Mouse (Mus musculus) gastrocnemius, postnatal 14 days (tissue): Measurements from ENCODE around the gene Kif26b. TPM values are rescaled to one million over a fixed set of nuclear protein-coding genes. Genes with fewer than 3 reads are reported as not detected.

Experiments
- DNase-seq: peaks from one replicate; pipeline ENCODE4 v3.0.0; 2021; ENCODE audit warnings: mixed read lengths
- intact Hi-C: fragments of 180-260 bp; cut with DNase I; formaldehyde crosslinking; loops from one replicate; pipeline ENCODE4 v1.15.1; 2025; ENCODE audit warnings: low total_unique reads
- total RNA-seq, 2 experiments: library from RNA; stranded (reverse); gene quantifications; 2 replicates each; pipeline ENCODE4 v1.2.3; 2021

Kif26b gene
- total RNA-seq, 2 experiments from 2014 or later, result 1.1 to 1.2 TPM

- no peak for DNase-seq
- intact Hi-C loops, result no loop called here
Observed at GRCm38 (mm10) chr1:178640719-178641455, 112.0 kb downstream of the Kif26b start.

DNA sequence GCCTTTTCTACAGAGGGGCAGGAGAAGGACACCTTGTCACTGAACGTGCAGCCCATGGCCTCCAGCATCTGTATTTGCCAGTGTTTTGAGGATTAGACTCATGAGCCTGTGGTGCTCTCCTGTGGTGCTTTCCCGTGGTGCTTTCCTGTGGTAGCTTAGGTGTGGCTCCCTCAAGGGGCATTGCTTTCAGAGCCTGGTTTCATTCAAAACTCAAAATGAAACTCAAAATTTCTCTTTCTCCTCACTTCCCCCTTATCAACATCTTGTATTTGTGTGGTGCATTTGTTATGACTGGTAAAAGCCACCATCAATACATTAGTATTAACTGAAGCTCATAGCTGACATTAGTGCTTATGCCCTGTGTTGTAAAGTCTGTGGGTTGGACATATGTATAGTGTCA, 112.9 kb downstream of the Kif26b start:
- no peak for DNase-seq
- intact Hi-C loops, result no loop called here

DNA sequence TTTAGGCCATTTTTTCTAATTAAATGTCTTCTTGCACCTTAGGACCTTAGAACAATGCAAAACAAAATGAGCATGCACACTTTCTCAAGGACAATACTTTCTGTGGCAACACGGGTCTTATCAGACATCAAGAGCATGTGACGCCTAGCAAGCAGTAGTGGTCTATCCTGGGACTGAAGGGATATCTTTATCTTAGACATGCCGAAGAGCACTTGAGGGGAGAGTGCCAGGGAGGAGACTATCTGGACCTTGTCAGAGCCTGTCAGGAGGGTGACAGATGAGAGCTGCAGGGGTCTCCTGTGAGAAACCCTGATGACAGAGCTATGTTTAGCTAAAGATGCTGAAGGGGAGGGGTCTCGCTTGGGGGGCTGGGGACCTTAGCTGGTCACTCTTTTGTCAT, 116.0 kb downstream of the Kif26b start:
- intact Hi-C loops, result no loop called here
- no peak for DNase-seq

GRCm38 (mm10) chr1:178646589-178646988, 117.7 kb downstream of the Kif26b start:
- DNase-seq, result no peak
- intact Hi-C loops, result no loop called here

DNA sequence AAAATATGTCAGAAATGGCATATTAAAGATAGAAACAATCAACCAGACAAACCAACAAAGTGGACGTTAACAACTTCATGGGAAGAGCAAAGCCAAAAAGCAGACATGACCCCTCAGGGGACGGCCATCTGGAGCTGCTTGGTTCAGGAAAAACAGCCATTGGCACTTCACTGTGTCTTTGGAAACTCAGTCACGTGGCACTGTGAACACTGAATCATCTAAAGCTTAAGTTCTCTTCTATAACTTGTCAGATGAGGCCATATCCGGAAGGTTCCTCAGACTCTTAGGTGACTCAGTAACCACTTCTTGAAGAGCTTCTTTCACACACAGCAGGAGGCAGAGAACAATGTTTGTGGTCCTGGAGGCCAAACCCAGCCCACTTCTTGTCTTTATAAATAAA, 126.6 kb downstream of the Kif26b start:
- no peak for DNase-seq
- intact Hi-C loops, result no loop called here

DNA sequence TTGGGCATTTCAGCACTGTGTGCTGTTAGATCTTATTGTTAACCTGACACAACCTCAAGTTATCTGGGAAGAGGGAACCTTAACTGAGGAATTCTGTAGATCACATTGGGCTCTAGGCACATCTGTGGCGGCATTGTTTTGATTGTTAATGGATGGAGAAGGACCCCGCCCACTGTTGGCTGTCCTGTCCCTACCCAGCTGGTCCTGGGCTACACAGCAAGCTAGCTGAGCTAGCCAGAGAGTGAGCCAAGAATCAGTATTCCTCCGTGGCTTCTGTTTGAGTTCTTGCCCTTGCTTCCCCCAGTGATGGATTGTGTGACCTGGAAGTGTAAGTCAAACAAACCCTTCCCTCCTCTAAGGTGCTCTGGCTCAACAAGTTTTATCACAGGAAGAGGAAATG, 132.1 kb downstream of the Kif26b start:
- intact Hi-C loops, result no loop called here

GRCm38 (mm10) chr1:178661556-178661955, 132.6 kb downstream of the Kif26b start:
- DNase-seq, result no peak
- intact Hi-C loops, result no loop called here

More for the DNA sequence above, 132.1 kb downstream of the Kif26b start:
- DNase-seq, result no peak

DNA sequence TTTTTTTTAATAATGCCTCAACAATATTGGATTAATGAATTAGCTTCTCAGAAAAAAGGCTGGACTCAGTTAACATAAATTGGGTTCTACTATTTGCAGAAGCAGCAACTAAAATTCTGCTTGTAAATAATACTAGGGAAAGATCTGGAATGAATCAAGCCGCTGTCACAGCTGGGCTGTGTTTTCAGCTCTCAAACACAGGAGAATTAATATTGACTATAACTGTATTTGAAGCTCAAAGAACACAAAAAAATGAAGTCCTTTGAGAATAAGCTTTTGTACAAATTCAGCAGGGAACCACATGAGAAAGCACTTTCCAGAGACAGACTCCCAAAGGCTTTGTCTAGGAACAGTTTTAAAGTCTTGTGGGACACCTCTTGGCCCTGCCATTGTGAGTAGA, 134.6 kb downstream of the Kif26b start:
- intact Hi-C loops, result no loop called here
- DNase-seq, result no peak

- intact Hi-C loops, result no loop called here
- no peak for DNase-seq
Observed at GRCm38 (mm10) chr1:178664271-178664969, 135.5 kb downstream of the Kif26b start.

- intact Hi-C loops, result no loop called here
- DNase-seq, result no peak
Observed at GRCm38 (mm10) chr1:178666524-178666923, 137.6 kb downstream of the Kif26b start.

- intact Hi-C loops, result no loop called here
- no peak for DNase-seq
Observed at GRCm38 (mm10) chr1:178667808-178668207, 138.9 kb downstream of the Kif26b start.

DNA sequence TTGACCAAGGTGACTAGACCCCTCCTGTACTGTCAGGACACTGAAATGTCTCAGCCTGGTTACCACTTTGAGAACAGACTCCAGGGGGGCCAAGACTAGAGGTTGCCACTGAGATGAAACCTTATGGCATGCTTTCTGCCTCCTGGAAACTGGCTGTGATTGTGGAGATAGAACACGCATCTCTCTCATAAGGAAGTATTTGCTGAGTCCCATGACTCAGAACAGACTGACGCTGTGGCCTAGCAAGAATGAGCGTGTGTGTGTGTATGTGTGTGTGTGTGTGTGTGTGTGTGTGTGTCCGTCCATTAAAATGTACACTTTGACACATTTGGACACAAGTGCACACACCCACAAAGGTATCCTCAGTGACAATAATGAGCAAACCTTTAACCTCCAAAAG, 140.0 kb downstream of the Kif26b start:
- intact Hi-C loops, result no loop called here
- DNase-seq, result no peak

- intact Hi-C loops, result no loop called here
- no peak for DNase-seq
Observed at GRCm38 (mm10) chr1:178673051-178673450, 144.1 kb downstream of the Kif26b start.

DNA sequence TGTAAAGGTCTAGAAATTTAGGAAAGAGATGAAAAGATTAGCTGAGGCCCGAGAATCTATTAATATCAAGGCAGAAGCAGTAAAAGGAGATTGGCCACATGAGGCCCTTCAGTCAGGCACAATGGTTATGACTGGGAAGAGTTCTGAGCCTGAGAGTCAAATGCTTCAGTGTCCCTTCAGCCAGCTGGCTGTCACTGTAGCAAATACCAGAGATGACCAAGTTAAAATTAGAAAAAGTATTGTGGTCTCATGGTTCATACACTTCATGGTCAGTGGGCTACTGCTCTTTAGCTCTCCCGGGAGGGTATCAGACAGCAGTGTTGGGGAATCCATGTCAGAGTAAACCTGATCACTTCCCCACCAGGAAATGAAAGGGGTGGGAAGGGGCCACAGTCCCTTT, 144.6 kb downstream of the Kif26b start:
- intact Hi-C loops, result no loop called here
- DNase-seq, result no peak

GRCm38 (mm10) chr1:178675542-178676252, 146.8 kb downstream of the Kif26b start:
- DNase-seq, result no peak
- intact Hi-C loops, result no loop called here

GRCm38 (mm10) chr1:178677160-178677559, 148.2 kb downstream of the Kif26b start:
- no peak for DNase-seq
- intact Hi-C loops, result no loop called here

GRCm38 (mm10) chr1:178677630-178678221, 148.8 kb downstream of the Kif26b start:
- intact Hi-C loops, result no loop called here
- no peak for DNase-seq

GRCm38 (mm10) chr1:178683631-178684030, 154.7 kb downstream of the Kif26b start:
- intact Hi-C loops, result no loop called here
- peak; percentile 12 for DNase-seq

- DNase-seq, result no peak
- intact Hi-C loops, result loop anchor here (5.0 kb wide), 1 partner anchor 158 kb away; the partner anchor contains the start of gene Kif26b
Observed at GRCm38 (mm10) chr1:178684991-178685680, 156.2 kb downstream of the Kif26b start.
